Mouse (Mus musculus) spleen, adult 2 months (tissue): ENCODE results near the gene Gpr19.

Experiments used
- CTCF ChIP-seq: fragments of 200-500 bp; IDR thresholded peaks from 2 replicates; pipeline ENCODE4 v1.5.1; 2011; ENCODE audit warnings: mild to moderate bottlenecking, inconsistent platforms; ENCODE audit not compliant: insufficient read depth, insufficient read length, insufficient replicate concordance; ENCODE audit errors: extremely low read depth
- POLR2A ChIP-seq: fragments of 200-500 bp; IDR thresholded peaks from 2 replicates; pipeline ENCODE4 v1.6.1; 2011; ENCODE audit warnings: low read depth, low read length, inconsistent platforms

DNA sequence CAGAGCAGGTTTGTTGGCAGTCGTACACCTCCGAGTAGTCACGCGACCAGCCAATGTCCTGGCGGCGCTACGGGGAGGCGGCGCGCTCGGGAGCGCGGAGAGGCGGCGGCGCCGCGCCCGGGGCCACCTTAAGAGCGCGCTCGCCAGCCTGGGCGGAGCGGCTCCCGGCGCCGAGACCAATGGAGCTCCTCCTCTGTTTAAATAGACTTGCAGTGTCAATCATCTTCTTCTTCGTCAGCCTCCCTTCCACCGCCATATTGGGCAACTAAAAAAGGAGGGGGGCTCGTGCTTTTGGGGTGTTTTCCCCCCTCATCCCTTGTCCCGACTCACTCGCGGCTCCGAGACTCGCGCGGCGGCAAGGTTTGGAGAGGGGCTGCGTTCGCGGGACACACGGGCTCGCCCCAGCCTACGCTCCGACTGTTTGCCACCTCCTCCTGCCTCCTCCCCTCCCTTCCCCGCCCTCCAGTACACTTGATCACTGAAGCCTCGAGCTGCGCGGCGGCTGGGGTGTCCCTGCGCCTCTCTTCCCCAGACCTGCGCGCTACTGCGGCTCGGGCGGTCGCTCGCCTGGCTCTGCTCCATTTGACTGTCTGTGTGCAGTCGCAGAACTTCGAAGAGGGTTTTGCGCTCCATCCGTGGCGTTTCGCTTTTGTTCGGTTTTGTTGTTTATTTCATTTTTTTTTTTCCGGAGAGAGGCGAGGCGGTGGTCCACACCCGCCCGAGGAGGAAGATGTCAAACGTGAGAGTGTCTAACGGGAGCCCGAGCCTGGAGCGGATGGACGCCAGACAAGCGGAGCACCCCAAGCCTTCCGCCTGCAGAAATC, 22.0 kb upstream of the Gpr19 start, which contains the start of gene Cdkn1b:
- no peak for TF ChIP-seq CTCF
- peak; percentile 97 for TF ChIP-seq POLR2A
